Mouse (Mus musculus) megakaryocyte-erythroid progenitor cell, adult 5-6 weeks (primary cell): ENCODE results near the gene Dmc1. TPM values are rescaled to one million over a fixed set of nuclear protein-coding genes. Genes with fewer than 3 reads are reported as not detected.

Experiments
- ATAC-seq: replicated peaks from 2 replicates; pipeline ENCODE4 v1.8.0; 2016; ENCODE audit warnings: mild to moderate bottlenecking, inconsistent platforms; ENCODE audit not compliant: severe bottlenecking, poor library complexity, low FRiP score, low TSS enrichment
- total RNA-seq, 2 experiments: library from RNA; stranded (forward) in 1 of 2; stranded (reverse) in 1 of 2; fragments of 200-1000, 215-1000 nt in 1 of 2; fragments of >200 nt in 1 of 2; fragmentation: Nextera tagmentation in 1 of 2; gene quantifications; 2 replicates each; pipeline ENCODE4 v1.2.3; 2014 to 2017

The Dmc1 gene
- total RNA-seq, 2 experiments from 2014 or later = 1.2 TPM; not detected in 1

DNA sequence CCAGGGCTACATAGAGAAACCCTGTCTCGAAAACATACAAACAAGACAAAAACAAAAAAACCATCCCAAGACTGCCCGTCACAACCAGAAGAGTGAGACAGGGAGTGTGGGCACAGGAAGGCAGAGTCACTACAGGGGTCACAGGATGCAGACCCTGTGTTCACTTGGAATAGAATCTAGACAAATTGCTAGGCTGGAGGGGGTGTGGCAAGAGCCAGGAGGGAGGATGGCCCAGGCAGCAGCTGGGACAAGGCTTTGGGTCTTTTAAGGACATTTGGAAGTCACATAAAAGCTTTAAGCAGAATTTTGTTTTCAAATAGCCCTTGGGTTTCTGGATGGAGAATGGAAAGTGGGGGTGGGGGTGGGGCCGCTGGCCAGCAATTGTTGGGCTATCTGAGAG, 86.3 kb downstream of the Dmc1 start:
- ATAC-seq = no peak

DNA sequence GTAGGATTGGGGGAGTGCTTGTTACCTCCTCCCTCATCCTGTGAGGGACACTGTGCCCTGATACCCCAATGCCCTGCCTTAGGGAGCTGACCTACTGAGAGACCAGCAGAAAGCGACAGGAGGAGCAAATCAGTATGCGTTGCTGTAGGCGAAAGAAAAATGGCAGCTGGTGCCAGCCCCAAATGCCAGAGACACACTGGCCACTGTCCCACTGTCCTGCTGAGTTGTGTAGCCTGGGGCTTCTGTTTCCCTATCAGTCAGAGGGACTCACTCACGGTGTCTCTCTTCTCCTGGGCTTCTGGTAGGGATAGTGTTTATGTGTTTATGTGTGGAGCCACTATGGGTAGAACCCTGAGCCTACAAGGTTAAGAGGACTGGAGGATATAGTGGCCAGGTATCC, 87.2 kb downstream of the Dmc1 start:
- no peak for ATAC-seq

DNA sequence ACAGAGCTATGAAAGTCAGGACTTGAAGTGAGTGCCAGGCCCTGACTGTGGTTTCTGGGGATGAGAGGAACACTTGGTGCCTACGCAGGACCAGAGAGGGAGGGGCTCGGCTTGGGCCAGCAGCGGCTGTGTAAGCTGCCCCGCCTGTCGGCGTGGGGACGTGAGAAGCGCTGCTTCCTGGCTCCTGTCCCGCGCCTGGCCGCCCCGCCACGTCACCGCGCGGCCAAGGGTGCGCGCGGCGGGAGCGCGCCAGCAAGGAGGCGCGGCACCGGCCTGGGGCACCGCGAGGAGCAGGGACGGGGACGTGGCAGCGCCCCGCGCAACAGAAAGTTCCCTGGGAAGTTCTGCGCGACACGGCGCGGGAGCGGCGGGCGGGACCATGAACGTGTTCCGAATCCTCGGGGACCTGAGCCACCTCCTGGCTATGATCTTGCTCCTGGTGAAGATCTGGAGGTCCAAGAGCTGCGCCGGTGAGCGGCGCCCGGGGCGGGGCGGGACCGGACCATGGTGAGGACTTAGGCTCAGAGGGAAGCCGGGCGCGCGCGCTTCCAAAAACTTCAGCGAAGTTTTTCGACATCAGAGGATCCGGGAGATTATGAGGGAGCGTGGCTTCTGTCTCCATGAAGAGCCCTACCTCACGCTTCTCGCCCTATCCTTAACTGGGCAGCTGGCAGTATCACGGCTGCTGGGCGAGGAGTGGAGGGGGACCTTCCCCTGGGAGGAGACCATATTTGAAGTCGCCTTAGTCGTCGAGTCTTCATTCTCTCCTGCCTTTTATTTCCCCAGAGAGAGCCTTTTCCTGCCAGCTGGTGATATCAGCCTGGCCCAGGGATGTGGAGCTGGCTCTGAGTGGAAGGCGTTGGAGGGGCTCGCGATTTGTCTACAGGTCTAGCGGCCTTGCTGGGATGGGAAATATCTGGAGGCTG, 88.5 kb downstream of the Dmc1 start, which contains the start of gene Kdelr3:
Gene Kdelr3, plus strand, starts transcription at position 241 of the 926 bp plus-strand sequence.
- ATAC-seq = 0 out of 2 replicates have a peak, but pooled peaks have one; percentile 7

DNA sequence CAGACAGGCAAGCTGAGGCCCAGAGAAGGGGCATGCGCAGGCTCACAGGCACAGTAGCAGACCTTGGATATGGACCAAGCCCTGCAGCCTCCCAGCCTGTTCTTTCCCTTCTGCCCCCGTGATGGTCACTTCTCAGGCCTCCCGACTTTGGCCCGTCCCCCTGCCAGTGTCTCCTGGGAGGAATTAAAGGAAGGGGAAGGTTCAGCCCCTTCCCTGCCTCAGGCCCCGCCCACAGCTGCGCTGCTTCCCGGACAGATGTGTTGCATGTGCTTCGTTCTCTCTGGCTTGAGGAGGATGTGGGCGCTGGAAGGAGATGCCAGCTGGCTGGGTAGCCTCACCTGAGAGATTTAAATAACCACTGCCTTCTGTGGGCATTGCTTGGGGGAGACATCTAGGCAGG, 91.0 kb downstream of the Dmc1 start:
- ATAC-seq = no peak

- ATAC-seq = peak; percentile 56; the same call in 1 of the 2 replicates
These were observed 93.2 kb downstream of the Dmc1 start for GRCm38 (mm10) chr15:79511553-79512320.

Other genes starting within 250 kb of the Dmc1 start
- 8.3 and 9.2 TPM in 2 replicates for gene Tmem184b, start 201.5 kb downstream of the Dmc1 start, total RNA-seq (2014; fragmentation: Nextera tagmentation)
- 1.8 and 5.0 TPM in 2 replicates for gene Tmem184b, start 201.5 kb downstream of the Dmc1 start, total RNA-seq (2017)
- 48.5 and 52.0 TPM in 2 replicates for gene Csnk1e, start 149.5 kb downstream of the Dmc1 start, total RNA-seq (2014; fragmentation: Nextera tagmentation)
- 30.5 and 40.8 TPM in 2 replicates for gene Csnk1e, start 149.5 kb downstream of the Dmc1 start, total RNA-seq (2017)
- gene Kcnj4, start 99.9 kb downstream of the Dmc1 start, total RNA-seq (2014; fragmentation: Nextera tagmentation) = not detected in 2 replicates
- gene Kcnj4, start 99.9 kb downstream of the Dmc1 start, total RNA-seq (2017) = not detected in 2 replicates
- not detected in 2 replicates for gene Kdelr3, start 88.7 kb downstream of the Dmc1 start, total RNA-seq (2014; fragmentation: Nextera tagmentation)
- not detected in 2 replicates for gene Kdelr3, start 88.7 kb downstream of the Dmc1 start, total RNA-seq (2017)
- gene Ddx17, start 58.4 kb downstream of the Dmc1 start, total RNA-seq (2014; fragmentation: Nextera tagmentation) = 157 and 184 TPM in 2 replicates
- 128 and 171 TPM in 2 replicates for gene Ddx17, start 58.4 kb downstream of the Dmc1 start, total RNA-seq (2017)
- 1.1 and 11.4 TPM in 2 replicates for gene Fam227a, start 53.8 kb upstream of the Dmc1 start, total RNA-seq (2014; fragmentation: Nextera tagmentation)
- 2.2 TPM in 1 of 2 replicates, not detected in the other for gene Fam227a, start 53.8 kb upstream of the Dmc1 start, total RNA-seq (2017)
- gene Cby1, start 54.1 kb upstream of the Dmc1 start, total RNA-seq (2014; fragmentation: Nextera tagmentation) = 18.3 and 32.9 TPM in 2 replicates
- 57.0 and 65.7 TPM in 2 replicates for gene Cby1, start 54.1 kb upstream of the Dmc1 start, total RNA-seq (2017)
- 195 and 205 TPM in 2 replicates for gene Tomm22, start 65.8 kb upstream of the Dmc1 start, total RNA-seq (2014; fragmentation: Nextera tagmentation)
- 85.4 and 108 TPM in 2 replicates for gene Tomm22, start 65.8 kb upstream of the Dmc1 start, total RNA-seq (2017)
- 43.6 and 59.8 TPM in 2 replicates for gene Josd1, start 82.8 kb upstream of the Dmc1 start, total RNA-seq (2014; fragmentation: Nextera tagmentation)
- 43.8 and 49.8 TPM in 2 replicates for gene Josd1, start 82.8 kb upstream of the Dmc1 start, total RNA-seq (2017)
- 73.3 and 79.3 TPM in 2 replicates for gene Gtpbp1, start 85.7 kb upstream of the Dmc1 start, total RNA-seq (2014; fragmentation: Nextera tagmentation)
- 99.5 and 126 TPM in 2 replicates for gene Gtpbp1, start 85.7 kb upstream of the Dmc1 start, total RNA-seq (2017)
- gene Sun2, start 137.4 kb upstream of the Dmc1 start, total RNA-seq (2014; fragmentation: Nextera tagmentation) = 9.9 and 11.8 TPM in 2 replicates
- gene Sun2, start 137.4 kb upstream of the Dmc1 start, total RNA-seq (2017) = 13.9 and 15.2 TPM in 2 replicates
- gene Dnal4, start 172.7 kb upstream of the Dmc1 start, total RNA-seq (2014; fragmentation: Nextera tagmentation) = 13.2 and 13.5 TPM in 2 replicates
- 7.6 and 10.0 TPM in 2 replicates for gene Dnal4, start 172.7 kb upstream of the Dmc1 start, total RNA-seq (2017)
- 1.2 TPM in 1 of 2 replicates, not detected in the other for gene Nptxr, start 199.7 kb upstream of the Dmc1 start, total RNA-seq (2014; fragmentation: Nextera tagmentation)
- gene Nptxr, start 199.7 kb upstream of the Dmc1 start, total RNA-seq (2017) = not detected in 2 replicates
- not detected in 2 replicates for gene Npcd, start 229.1 kb upstream of the Dmc1 start, total RNA-seq (2014; fragmentation: Nextera tagmentation)
- gene Npcd, start 229.1 kb upstream of the Dmc1 start, total RNA-seq (2017) = not detected in 2 replicates
- gene Cbx6, start 229.6 kb upstream of the Dmc1 start, total RNA-seq (2014; fragmentation: Nextera tagmentation) = 25.1 and 25.6 TPM in 2 replicates
- gene Cbx6, start 229.6 kb upstream of the Dmc1 start, total RNA-seq (2017) = 14.4 and 36.7 TPM in 2 replicates